Mouse (Mus musculus) thymus, postnatal 14 days (tissue): ENCODE data around the gene Vmn1r34.
"Not testable (repeated sequence)": the region's sequence is repeated elsewhere in the genome, so short reads cannot be mapped to it uniquely, and the experiment has no call there.

Source experiments
- DNase-seq: peaks from one replicate; pipeline ENCODE4 v3.0.0; 2021

Gene Vmn1r34

GRCm38 (mm10) chr6:66643779-66644178 is at the start of gene Vmn1r34:
Gene Vmn1r34, minus strand, starts transcription at chr6:66643879.
- DNase-seq = no peak

- no peak for DNase-seq
Observed at GRCm38 (mm10) chr6:66685806-66686205, 42.1 kb upstream of the Vmn1r34 start, which contains the start of gene Vmn1r35. Gene Vmn1r35, minus strand, starts transcription at chr6:66685906.

GRCm38 (mm10) chr6:66618182-66618581 is 25.5 kb downstream of the Vmn1r34 start, which contains the start of gene Vmn1r33:
Gene Vmn1r33, minus strand, starts transcription at chr6:66618282.
- DNase-seq = not testable (repeated sequence)

- DNase-seq = no peak
Observed at GRCm38 (mm10) chr6:66595804-66596203, 47.9 kb downstream of the Vmn1r34 start.
